Mouse (Mus musculus) bone marrow macrophage, adult 2 months (primary cell): ENCODE data around the gene Tmem184b.

Experiments used
- CTCF ChIP-seq: IDR thresholded peaks from 2 replicates; pipeline ENCODE4 v1.5.1; 2012; ENCODE audit warnings: low read depth, mild to moderate bottlenecking, low read length, moderate library complexity
- POLR2A ChIP-seq: IDR thresholded peaks from 2 replicates; pipeline ENCODE4 v1.6.1; 2012; ENCODE audit warnings: mild to moderate bottlenecking, low read depth, low read length, borderline replicate concordance

- TF ChIP-seq CTCF, result no peak
- no peak for TF ChIP-seq POLR2A
Observed at GRCm38 (mm10) chr15:79406564-79406963, 3.2 kb upstream of the Tmem184b start.
